Mouse (Mus musculus) E14TG2a.4 (cell line): ENCODE results near the gene D430042O09Rik.

Source experiments
- CTCF ChIP-seq: conservative IDR thresholded peaks from 2 replicates; pipeline ENCODE4 v1.5.1; 2014; ENCODE audit warnings: low read length
- NANOG ChIP-seq: IDR thresholded peaks from 2 replicates; pipeline ENCODE4 v1.6.1; 2014; ENCODE audit warnings: borderline replicate concordance, low read length, mixed read lengths

- TF ChIP-seq CTCF (no peak), NANOG (no peak)
These were observed 139.8 kb downstream of the D430042O09Rik start for GRCm38 (mm10) chr7:125847528-125847866.
